Mouse (Mus musculus) midbrain, postnatal 0 days (tissue): Measurements from ENCODE around the gene Slc25a26. TPM values are rescaled to one million over a fixed set of nuclear protein-coding genes. Genes with fewer than 3 reads are reported as not detected.
A peak's percentile ranks its signal among the peaks of the same experiment; 100 is the strongest.

ENCODE experiments used
- ATAC-seq: fragments of 200-750 bp; cut with Nextera tagmentation; 2 replicates; pipeline ENCODE4 v1.8.0; 2017; ENCODE audit warnings: moderate number of reproducible peaks, mild to moderate bottlenecking, moderate TSS enrichment, moderate library complexity; ENCODE audit not compliant: low FRiP score
- DNase-seq: peaks from one replicate; pipeline ENCODE4 v3.0.0-alpha.2; 2015; ENCODE audit warnings: low spot score
- H3K27ac ChIP-seq: fragments of 300-500 bp; sonication (generic); 2 replicates; pipeline ENCODE4 v1.5.1; 2014; ENCODE audit warnings: low read depth, mild to moderate bottlenecking, low read length, mixed read lengths
- H3K27me3 ChIP-seq: fragments of 300-500 bp; sonication (generic); 2 replicates; pipeline ENCODE4 v1.6.1; 2014; ENCODE audit warnings: low read length, control low read depth, mixed read lengths; ENCODE audit not compliant: insufficient read depth
- H3K36me3 ChIP-seq: fragments of 300-500 bp; sonication (generic); 2 replicates; pipeline ENCODE4 v1.6.1; 2014; ENCODE audit warnings: low read length, control low read depth, mixed read lengths; ENCODE audit not compliant: insufficient read depth
- H3K4me1 ChIP-seq: fragments of 300-500 bp; sonication (generic); 2 replicates; pipeline ENCODE4 v1.6.1; 2014; ENCODE audit warnings: mild to moderate bottlenecking, control low read depth, antibody characterized with exemption, low read length, mixed read lengths; ENCODE audit not compliant: insufficient read depth
- H3K4me2 ChIP-seq: fragments of 300-500 bp; sonication (generic); 2 replicates; pipeline ENCODE4 v1.6.1; 2014; ENCODE audit warnings: low read depth, mild to moderate bottlenecking, low read length, mixed read lengths; ENCODE audit not compliant: poor library complexity, severe bottlenecking
- H3K4me3 ChIP-seq: fragments of 300-500 bp; sonication (generic); 2 replicates; pipeline ENCODE4 v1.5.1; 2014; ENCODE audit warnings: low read depth, mild to moderate bottlenecking, low read length, moderate library complexity
- H3K9ac ChIP-seq: fragments of 300-500 bp; sonication (generic); replicated peaks from 2 replicates; pipeline ENCODE4 v1.6.1; 2014; ENCODE audit warnings: mild to moderate bottlenecking, low read length, moderate library complexity, mixed read lengths; ENCODE audit not compliant: poor library complexity, severe bottlenecking
- H3K9me3 ChIP-seq: fragments of 300-500 bp; sonication (generic); 2 replicates; pipeline ENCODE4 v1.6.1; 2016; ENCODE audit warnings: low read length, control low read depth
- CTCF ChIP-seq: IDR thresholded peaks from 2 replicates; pipeline ENCODE4 v1.5.1; 2016; ENCODE audit warnings: antibody characterized with exemption, mild to moderate bottlenecking
- WGBS: fragments of 180-500 bp; shearing (Covaris S2); extraction: QIAGEN DNeasy Blood & Tissue Kit; methylation state at CpG from one replicate; pipeline ENCODE4 v1.1.7; 2014; 5-methylcytosine and 5-hydroxymethylcytosine counted together
- polyA plus RNA-seq: library from polyadenylated mRNA; unstranded; fragments of >200 nt; fragmentation: Nextera tagmentation; extraction: Ambion mirVana; gene quantifications from 2 replicates; pipeline ENCODE4 v1.2.1, GENCODE M21; 2015
- total RNA-seq: library from RNA; depleted of rRNA; stranded (reverse); fragments of >200 nt; gene quantifications from 2 replicates; pipeline ENCODE4 v1.2.3, GENCODE M21; 2014

Gene Slc25a26
- total and polyA plus RNA-seq, 2 experiments from 2014 or later, result 10.7 to 11.8 TPM

GRCm38 (mm10) chr6:94646274-94646863 is 146.2 kb downstream of the Slc25a26 start:
- ATAC-seq, result no peak
- Histone ChIP-seq H3K27me3 (no peaks in the 10 kb centered on the region), H3K36me3 (no peaks in the 10 kb centered on the region), H3K9me3 (no peaks in the 10 kb centered on the region), H3K4me2 (no peak overlapping the region), H3K4me3 (no peak overlapping the region), H3K27ac (0 out of 2 replicates have a peak overlapping the region, but pooled peaks have one; percentile 13), H3K9ac (no peak overlapping the region), H3K4me1 (peaks cover 3% of the 10 kb centered on the region)
- no peak for TF ChIP-seq CTCF
- 68% methylated on average over 6 of the region's 6 CpGs for WGBS
- DNase-seq, result no peak

- Histone ChIP-seq H3K9me3 (no peaks in the 10 kb centered on the region), H3K9ac (no peak overlapping the region), H3K4me3 (no peak overlapping the region), H3K27ac (0 out of 2 replicates have a peak overlapping the region, but pooled peaks have one; percentile 13), H3K36me3 (no peaks in the 10 kb centered on the region), H3K27me3 (no peaks in the 10 kb centered on the region), H3K4me2 (no peak overlapping the region), H3K4me1 (peaks cover 3% of the 10 kb centered on the region)
- no peak for DNase-seq
- no peak for TF ChIP-seq CTCF
- WGBS, result 66% methylated on average over 6 of the region's 6 CpGs
- no peak for ATAC-seq
These were observed 146.8 kb downstream of the Slc25a26 start for GRCm38 (mm10) chr6:94646902-94647301.

- DNase-seq (peak; percentile 74), ATAC-seq (peak; percentile 82)
- no peaks in the 10 kb centered on the region for H3K36me3 ChIP-seq
- H3K9ac ChIP-seq, result no peak overlapping the region
- TF ChIP-seq CTCF, result no peak
- H3K4me1 ChIP-seq, result peaks cover 3% of the 10 kb centered on the region
- no peak overlapping the region for H3K4me3 ChIP-seq
- H3K4me2 ChIP-seq, result no peak overlapping the region
- H3K27ac ChIP-seq, result peak overlapping the region; percentile 28; the same call in 1 of the 2 replicates
- no peaks in the 10 kb centered on the region for H3K27me3 ChIP-seq
- no peaks in the 10 kb centered on the region for H3K9me3 ChIP-seq
- WGBS, result 23% methylated on average over 10 of the region's 10 CpGs
These were observed 147.7 kb downstream of the Slc25a26 start for GRCm38 (mm10) chr6:94647574-94648430.

GRCm38 (mm10) chr6:94648496-94648895 is 148.4 kb downstream of the Slc25a26 start:
- H3K36me3 ChIP-seq, result no peaks in the 10 kb centered on the region
- no peak for ATAC-seq

GRCm38 (mm10) chr6:94649637-94650036 is 149.5 kb downstream of the Slc25a26 start:
- Histone ChIP-seq H3K27me3 (no peaks in the 10 kb centered on the region), H3K4me2 (no peak overlapping the region), H3K36me3 (no peaks in the 10 kb centered on the region), H3K9me3 (no peaks in the 10 kb centered on the region), H3K9ac (no peak overlapping the region), H3K27ac (no peak overlapping the region), H3K4me3 (no peak overlapping the region), H3K4me1 (peaks cover 3% of the 10 kb centered on the region)
- no peak for ATAC-seq
- TF ChIP-seq CTCF, result no peak
- 59% methylated on average over 1 of the region's 1 CpGs for WGBS
- DNase-seq, result no peak

More at GRCm38 (mm10) chr6:94648496-94648895, 148.4 kb downstream of the Slc25a26 start:
- Histone ChIP-seq H3K9me3 (no peaks in the 10 kb centered on the region), H3K4me3 (no peak overlapping the region), H3K9ac (no peak overlapping the region), H3K4me1 (peaks cover 3% of the 10 kb centered on the region), H3K27ac (0 out of 2 replicates have a peak overlapping the region, but pooled peaks have one; percentile 21), H3K4me2 (no peak overlapping the region), H3K27me3 (no peaks in the 10 kb centered on the region)
- no peak for TF ChIP-seq CTCF
- DNase-seq, result no peak
- WGBS, result 60% methylated on average over 4 of the region's 4 CpGs

GRCm38 (mm10) chr6:94651541-94651940 is 151.4 kb downstream of the Slc25a26 start:
- no peak for TF ChIP-seq CTCF
- Histone ChIP-seq H3K9ac (no peak overlapping the region), H3K4me1 (peaks cover 3% of the 10 kb centered on the region), H3K4me2 (no peak overlapping the region), H3K27me3 (no peaks in the 10 kb centered on the region), H3K4me3 (no peak overlapping the region), H3K27ac (no peak overlapping the region), H3K36me3 (no peaks in the 10 kb centered on the region), H3K9me3 (no peaks in the 10 kb centered on the region)
- DNase-seq (no peak), ATAC-seq (no peak)
- 80% methylated on average over 17 of the region's 17 CpGs for WGBS
